Mouse (Mus musculus) urinary bladder, postnatal 4 days (tissue): ENCODE measurements at regions not wholly inside any gene's neighbourhood (a gene's known extent, or its start where the extent isn't known, plus 50 kb on each side); places are given as distances from the start of the nearest gene placed in this dataset.

Experiments
- DNase-seq, 2 experiments: peaks; one replicate each; pipeline ENCODE4 v3.0.0; 2021 to 2022; ENCODE audit warnings: low spot score in 2 of 2

DNA sequence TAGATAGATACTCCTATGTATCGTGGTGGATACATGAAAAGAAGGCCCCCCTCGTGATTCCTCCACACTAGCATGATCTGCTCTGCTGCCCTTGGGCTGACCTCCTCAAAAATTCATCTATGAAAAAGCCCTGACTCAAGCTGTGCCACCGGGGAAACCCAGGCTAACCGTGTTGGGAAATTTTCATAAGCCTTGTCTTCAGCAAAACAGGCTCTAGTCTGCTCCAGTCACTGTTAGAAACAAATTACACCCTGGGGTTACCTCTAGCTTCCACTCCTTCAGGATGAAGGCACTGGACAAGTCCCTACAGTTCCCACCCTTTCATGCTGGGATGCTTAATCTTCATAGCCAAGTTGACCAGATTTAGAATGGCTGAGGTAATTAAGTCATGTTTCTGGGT lies 315.0 kb upstream of the Nrp1 start:
- no peak for DNase-seq

GRCm38 (mm10) chr8:128056251-128056650 lies 302.2 kb upstream of the Nrp1 start:
- no peak for DNase-seq

- DNase-seq, result no peak
Measured at GRCm38 (mm10) chr8:128057845-128058244, 300.6 kb upstream of the Nrp1 start.

GRCm38 (mm10) chr8:128059817-128060216 lies 298.6 kb upstream of the Nrp1 start:
- DNase-seq, result no peak

GRCm38 (mm10) chr8:128064211-128064610 lies 294.2 kb upstream of the Nrp1 start:
- no peak for DNase-seq

DNA sequence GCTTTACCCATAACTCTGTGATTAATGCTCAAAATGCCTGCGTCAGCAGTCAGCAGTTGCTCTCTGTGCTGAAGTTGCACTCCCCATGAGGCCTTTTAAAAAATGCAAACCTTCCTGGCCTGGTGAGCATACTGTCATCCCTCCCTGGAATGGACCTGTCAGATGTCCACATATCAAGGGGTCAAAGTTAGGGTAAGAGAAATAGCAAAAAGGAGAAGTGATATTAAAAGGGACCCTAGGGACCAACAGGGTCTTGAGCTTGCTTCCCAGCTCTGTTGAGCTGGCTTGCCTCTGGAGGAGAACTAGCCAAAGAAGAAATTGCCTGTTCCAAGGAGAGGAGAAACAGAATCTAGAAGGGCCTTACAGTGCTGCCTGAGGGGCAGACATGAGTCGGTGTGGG lies 293.3 kb upstream of the Nrp1 start:
- DNase-seq, result no peak

DNA sequence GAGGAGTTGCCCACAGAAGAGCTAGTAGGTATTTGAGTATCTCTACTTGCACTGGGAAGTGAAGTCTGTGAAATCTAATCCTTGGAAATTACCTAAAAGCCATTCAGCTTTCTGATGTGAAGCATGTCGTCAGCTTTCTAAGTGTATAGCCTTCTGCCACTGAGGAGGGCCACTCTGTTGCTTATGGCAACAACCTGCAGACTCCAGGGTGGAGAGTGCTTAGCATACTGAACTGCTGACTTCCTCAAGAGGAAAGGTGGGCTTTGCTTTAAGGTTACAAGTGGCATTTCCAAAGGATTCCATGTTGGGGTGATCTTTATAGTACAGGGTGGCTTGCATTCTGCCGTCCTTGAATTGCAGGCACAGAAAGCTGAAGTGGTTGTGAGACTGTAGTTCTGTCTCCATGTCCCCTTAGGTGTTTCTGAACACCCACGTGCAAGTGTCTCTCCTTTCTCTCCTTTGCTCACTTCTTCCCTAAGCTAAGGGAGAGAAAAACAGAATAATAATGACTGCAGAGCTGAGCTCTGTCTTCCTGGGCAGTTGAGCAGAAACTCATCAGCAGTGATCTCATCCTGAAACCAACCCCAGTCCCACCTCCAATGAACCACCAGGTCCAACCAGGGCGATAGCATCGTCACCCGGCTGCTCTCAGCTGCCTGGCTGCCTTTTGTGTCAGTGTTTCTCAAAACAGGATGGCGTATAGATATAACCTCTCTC lies 292.3 kb upstream of the Nrp1 start:
- DNase-seq, result no peak

DNA sequence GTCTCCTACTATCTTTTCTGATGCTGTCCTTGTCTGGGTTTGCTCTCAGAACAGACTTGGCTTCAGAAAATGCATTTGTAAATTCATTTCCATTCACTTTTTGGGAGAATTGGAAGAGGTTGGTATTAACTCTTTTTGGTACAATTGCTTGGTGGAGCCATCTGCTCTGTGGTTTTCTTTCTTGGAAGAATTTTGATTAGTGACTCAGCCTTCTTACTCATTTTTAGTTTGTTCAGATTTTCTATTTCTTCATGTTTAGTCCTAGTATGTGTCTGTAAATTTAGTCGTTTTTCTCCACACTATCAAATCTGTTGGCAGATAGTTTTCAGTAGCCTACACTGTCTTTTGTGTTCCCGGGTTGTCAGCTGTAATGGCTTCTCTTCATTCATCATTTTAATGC lies 288.7 kb upstream of the Nrp1 start:
- DNase-seq, result no peak

DNA sequence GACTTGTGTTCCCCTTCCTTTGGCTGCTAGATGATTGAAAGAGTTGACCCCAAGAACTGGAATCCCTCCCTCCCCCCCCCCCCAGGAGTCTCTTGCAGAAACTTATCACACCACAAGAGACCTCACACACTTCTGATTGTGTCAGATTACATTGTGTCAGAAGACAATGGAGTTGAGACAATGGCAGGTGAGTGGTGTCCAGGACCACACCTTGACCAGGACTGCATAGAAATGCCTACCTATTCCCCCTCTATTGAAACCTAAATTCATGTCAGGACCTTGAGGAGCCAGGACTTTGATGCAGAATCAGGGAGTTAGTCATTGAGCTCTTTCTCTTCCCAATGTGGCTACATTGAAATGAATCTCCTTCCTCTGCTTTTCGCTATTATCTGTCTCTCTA lies 282.8 kb upstream of the Nrp1 start:
- DNase-seq, result no peak

DNA sequence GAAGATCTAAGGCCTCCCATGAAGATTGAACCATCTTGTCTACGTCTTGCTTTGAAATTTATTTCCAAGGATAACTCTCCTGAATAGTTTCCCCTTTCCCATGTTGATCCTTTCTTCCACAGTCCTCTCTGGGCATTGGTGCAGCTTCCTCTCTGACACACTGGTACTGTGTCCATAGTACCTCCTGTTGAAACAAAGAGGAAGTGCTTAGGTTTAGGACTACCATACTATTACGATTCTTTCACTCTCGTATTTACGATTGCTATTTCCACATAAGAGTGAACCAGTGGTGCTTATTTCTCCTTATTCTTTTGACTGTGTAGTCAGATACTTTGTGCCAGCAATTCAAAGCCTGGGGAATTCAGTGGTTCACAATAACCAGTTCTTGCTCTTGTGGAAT lies 282.2 kb upstream of the Nrp1 start:
- no peak for DNase-seq

DNA sequence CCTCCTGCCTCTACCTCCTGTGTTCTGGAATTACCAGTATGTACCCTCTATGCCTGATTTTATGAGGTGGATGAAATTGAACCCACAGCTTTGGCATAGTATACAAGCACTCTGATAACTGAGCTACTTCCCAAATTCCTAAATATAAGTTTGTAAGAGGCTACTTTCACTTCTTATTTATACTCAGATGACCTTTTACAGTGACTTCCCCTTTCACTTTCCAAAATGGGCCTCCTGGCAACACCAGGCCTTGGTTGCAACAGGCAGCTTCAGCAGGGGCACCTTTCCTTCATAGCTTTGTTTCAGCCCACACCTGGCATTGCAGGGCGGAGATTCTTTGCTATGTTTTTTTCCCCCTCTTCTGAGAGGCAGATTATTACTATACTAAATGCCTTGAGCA lies 279.7 kb upstream of the Nrp1 start:
- no peak for DNase-seq

DNA sequence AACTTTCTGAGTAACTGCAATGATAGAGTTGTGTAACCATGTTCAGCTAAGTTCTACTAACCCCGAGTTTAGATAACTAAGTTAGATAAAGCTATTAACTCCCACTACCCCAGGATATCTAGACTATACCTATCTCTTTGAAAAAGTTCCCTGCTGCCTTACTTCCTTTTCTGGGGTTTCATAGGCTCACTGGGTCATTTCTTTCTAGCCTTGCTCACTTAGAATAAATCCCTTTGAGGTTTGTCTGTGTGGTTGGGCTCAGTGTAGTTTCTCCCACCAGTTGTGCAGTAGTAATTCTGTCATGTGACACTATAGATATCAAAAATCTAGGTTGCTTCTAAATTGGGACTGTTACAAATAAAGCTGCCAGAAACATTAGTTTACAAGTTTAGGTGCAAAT lies 272.6 kb upstream of the Nrp1 start:
- DNase-seq, result no peak

DNA sequence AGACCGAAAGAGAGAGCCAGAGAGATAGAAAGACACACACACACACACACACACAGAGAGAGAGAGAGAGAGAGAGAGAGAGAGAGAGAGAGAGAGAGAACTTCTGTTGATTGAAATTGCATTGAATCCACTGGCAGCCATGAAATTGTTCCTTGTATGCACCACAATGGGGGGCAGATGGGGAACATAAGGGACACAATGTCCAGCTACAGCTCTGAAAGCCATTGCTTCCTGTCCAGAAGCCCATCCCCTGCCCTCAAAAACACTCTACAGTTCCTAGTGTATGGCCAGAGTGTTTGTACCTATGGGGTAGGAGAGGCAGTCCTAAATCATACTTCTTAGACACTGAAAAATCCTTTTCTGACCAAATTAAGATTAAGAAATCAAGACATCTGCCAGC lies 270.9 kb upstream of the Nrp1 start:
- no peak for DNase-seq

DNA sequence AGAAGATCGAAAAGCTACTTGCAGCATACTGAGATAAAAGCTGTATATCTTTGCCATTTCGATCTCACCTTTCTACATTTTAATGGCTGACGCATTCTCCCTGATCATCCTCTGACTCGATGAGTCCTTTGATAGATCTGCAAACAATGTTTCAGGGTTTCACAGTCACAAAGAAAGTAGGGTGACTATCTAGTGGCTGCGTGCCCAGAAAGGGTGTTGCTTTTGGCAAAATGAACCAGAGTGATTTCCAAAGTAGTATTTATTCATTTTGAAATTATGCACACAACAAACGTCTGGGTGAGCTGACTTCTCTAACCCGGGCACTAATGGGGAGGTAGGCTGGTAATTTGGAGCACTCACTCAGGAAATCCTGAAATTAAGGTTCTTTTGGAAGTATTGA lies 265.6 kb upstream of the Nrp1 start:
- no peak for DNase-seq

DNA sequence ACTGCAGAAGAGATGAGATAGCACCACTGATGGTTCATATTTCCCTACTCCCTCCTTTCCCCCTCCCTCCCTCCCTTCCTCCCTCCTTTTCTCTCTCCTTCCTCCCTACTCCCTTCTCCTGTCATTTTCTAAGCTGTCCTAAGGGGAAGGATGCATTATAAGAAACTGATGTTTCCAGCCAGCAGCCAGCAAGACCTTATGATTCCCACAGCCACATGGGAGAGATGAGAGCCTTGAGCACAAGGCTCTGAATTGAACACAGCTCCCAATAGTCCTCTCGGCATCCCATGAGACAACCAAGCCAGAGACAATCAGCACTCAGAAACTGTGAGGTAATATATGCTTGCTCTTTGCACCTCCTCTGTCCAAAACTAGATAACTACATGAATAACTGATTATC lies 263.0 kb upstream of the Nrp1 start:
- no peak for DNase-seq

- no peak for DNase-seq
Measured at GRCm38 (mm10) chr8:128097601-128098000, 260.8 kb upstream of the Nrp1 start.

DNA sequence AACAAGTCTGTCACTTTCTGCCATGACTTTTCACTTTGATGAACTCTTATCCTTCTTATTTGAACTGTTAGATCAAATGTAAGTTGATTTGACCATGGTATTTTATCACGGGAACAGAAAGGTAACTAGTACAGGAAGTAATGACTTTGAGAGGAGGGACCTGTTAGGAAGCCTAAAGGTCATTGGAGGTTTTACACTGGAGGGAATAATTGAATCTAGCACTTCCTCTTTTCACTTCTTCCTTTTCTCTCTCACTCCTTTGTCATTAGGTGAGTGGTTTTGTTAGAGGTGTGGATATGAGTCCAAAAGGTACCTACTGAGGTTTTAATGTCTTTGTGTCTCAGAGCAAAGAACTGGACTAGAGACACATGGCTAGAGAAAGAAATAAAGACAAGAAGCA lies 255.0 kb upstream of the Nrp1 start:
- DNase-seq, result no peak

DNA sequence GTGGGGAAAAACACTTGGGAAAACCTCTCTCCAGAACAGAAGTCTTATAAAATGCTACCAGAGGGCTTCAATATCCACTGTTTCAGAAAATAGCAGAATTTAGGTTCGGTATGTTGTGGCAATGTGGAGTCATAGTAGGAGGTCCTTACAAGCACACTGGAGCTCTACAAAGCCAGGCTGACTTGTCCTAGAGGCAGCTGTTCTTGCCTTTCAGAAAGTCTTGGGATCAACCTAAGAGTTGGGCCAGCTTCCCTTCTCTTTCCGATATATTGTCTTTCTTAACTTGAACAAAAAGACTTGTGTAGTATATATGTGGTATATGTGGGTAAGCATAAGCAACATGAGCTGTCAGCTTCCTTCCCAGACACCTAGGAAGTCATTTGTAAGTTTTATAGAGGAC lies 251.8 kb upstream of the Nrp1 start:
- no peak for DNase-seq

DNA sequence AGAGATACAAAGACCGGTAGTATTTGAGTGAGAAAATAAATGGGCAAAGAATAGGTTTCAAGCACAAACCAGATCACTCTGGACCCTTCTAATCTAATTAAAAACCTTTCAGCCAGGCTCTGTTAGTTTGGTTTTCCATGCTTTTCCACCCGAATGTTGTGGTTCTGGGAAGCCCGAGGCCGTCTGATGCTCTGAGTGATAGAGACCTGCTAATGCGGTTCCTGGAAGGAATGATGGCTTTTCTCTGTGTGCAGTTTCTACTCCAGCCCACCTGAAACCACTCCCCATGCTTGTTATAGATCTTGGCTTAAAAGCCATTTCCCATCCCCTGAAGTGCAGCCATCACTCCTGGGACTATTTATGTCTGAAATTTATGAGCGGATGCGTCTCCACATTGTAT lies 251.4 kb upstream of the Nrp1 start:
- no peak for DNase-seq

DNA sequence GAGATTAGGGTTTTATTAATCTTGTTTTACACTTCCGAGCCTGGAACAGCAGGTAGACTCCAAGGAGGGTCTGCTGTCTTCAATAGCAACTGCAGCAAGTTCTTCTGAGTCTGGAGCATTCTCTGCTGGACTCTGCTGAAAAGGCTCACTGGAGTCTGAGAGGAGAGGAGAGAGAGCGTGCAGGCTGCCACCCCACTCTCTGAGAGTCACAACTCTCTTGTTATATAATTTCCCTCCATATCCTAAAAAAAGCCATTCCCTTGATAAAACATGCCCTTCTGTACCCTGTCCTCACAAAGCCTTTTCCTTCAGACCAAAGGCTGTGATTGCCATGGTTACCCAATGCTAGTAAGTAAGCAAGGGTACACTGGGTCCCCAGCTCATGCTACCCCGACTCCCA lies 249.4 kb upstream of the Nrp1 start:
- no peak for DNase-seq

DNA sequence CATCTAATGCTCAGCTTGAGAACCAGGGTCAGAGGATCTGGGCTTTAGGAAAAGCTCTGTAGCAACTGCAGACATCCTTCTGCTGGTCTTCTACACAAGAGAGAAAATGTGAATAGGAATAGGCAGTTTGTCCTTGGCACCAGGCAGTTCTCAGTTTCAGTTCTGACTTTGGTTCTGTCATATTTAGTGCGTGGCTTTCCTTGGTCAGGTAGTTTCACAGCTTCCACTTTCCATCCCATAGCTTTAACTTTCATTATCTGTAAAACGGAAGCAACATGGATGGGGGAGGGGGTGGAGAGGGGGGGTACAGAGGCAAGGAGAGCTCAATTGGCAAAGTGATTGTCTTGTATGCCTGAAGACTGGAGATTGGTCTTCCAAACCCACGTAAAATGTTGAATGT lies 247.3 kb upstream of the Nrp1 start:
- DNase-seq, result no peak

DNA sequence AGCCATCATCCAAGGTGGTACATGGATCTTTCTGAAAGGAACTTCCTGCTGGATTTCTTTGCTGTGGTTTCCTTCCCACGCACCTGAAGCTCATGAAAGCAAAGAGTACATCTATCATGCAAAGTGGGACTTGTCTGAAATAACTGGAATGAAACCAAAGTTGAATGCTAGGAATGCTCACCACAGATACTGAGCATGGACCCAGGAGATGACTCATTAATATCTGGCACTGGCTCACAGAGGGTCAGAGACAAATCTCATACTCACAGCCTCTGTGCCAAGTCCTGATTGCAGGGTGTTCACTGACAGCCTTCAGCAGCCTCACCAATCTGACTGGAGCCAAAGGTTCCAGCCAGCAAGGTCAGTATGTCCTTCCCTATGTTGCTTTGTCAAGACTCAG lies 245.3 kb upstream of the Nrp1 start:
- no peak for DNase-seq

DNA sequence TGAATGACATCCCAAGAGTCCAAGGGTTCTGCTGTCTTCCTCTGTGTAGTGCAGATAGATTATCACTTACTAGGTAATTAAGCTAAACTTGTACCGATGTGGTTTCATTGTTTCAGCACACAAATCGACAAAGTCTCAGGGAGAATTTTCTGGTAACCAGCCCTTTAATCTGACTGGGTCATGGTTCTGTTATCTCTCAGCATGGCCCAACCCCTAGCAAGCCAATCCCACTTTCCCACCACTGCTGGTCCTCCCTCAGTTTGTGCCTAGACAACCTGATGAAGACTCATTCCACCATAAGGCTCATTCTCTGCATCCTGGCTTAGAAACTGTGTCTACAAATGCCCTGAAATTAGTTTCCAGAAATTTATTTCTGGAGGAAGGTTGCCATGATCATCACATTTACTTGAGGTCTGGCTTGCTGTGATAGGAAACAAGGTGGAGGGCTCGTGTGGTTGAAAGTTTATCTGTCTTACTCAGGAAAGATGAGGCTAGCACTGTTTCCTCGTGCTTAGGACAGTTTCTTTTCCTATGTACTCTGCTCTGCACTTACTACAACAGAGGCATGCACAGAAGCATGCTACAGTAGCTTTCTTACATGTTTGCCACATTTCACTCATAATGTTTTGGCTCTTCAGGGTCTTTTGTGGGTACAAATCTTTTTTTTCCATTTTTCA lies 217.0 kb upstream of the Nrp1 start:
- DNase-seq, result no peak
